Mouse (Mus musculus) midbrain, embryonic 16.5 days (tissue): ENCODE measurements around the gene Knstrn. TPM values are rescaled to one million over a fixed set of nuclear protein-coding genes. Genes with fewer than 3 reads are reported as not detected.
A peak's percentile ranks its signal among the peaks of the same experiment; 100 is the strongest.

Experiments used
- ATAC-seq: fragments of 200-750 bp; cut with Nextera tagmentation; 2 replicates; pipeline ENCODE4 v1.8.0; 2017; ENCODE audit warnings: moderate TSS enrichment
- H3K27ac ChIP-seq: fragments of 300-500 bp; sonication (generic); 2 replicates; pipeline ENCODE4 v1.5.1; 2014; ENCODE audit warnings: mild to moderate bottlenecking, low read length, mixed read lengths
- H3K27me3 ChIP-seq: fragments of 300-500 bp; sonication (generic); 2 replicates; pipeline ENCODE4 v1.6.1; 2014; ENCODE audit warnings: low read depth, low read length, mixed read lengths; ENCODE audit not compliant: control insufficient read depth, insufficient read depth
- H3K36me3 ChIP-seq: fragments of 300-500 bp; sonication (generic); 2 replicates; pipeline ENCODE4 v1.6.1; 2014; ENCODE audit warnings: mild to moderate bottlenecking, low read length, moderate library complexity, mixed read lengths; ENCODE audit not compliant: control insufficient read depth, insufficient read depth
- H3K4me1 ChIP-seq: fragments of 300-500 bp; sonication (generic); 2 replicates; pipeline ENCODE4 v1.6.1; 2014; ENCODE audit warnings: mild to moderate bottlenecking, low read length, mixed read lengths; ENCODE audit not compliant: control insufficient read depth, insufficient read depth
- H3K4me2 ChIP-seq: fragments of 300-500 bp; sonication (generic); 2 replicates; pipeline ENCODE4 v1.6.1; 2014; ENCODE audit warnings: mild to moderate bottlenecking, low read length, mixed read lengths
- H3K4me3 ChIP-seq: fragments of 300-500 bp; sonication (generic); 2 replicates; pipeline ENCODE4 v1.5.1; 2014; ENCODE audit warnings: low read depth, mild to moderate bottlenecking, low read length, moderate library complexity, mixed read lengths
- H3K9ac ChIP-seq: fragments of 300-500 bp; sonication (generic); 2 replicates; pipeline ENCODE4 v1.6.1; 2014; ENCODE audit warnings: low read depth, low read length, mixed read lengths
- H3K9me3 ChIP-seq: fragments of 300-500 bp; sonication (generic); replicated peaks from 2 replicates; pipeline ENCODE4 v1.6.1; 2014; ENCODE audit warnings: mild to moderate bottlenecking, low read length, mixed read lengths; ENCODE audit not compliant: control insufficient read depth, poor library complexity, severe bottlenecking
- WGBS: fragments of 180-500 bp; shearing (Covaris S2); extraction: QIAGEN DNeasy Blood & Tissue Kit; methylation state at CpG from one replicate; pipeline ENCODE4 v1.1.7; 2014; 5-methylcytosine and 5-hydroxymethylcytosine counted together
- polyA plus RNA-seq: library from polyadenylated mRNA; unstranded; fragments of >200 nt; fragmentation: Nextera tagmentation; extraction: Ambion mirVana; gene quantifications from 2 replicates; pipeline ENCODE4 v1.2.1, GENCODE M21; 2015

The Knstrn gene
- polyA plus RNA-seq, 1 experiment from 2014 or later, result 13.8 TPM

GRCm38 (mm10) chr2:118776295-118776694, 37.5 kb upstream of the Knstrn start:
- Histone ChIP-seq H3K4me1 (peaks cover 13% of the 10 kb centered on the region), H3K9ac (no peak overlapping the region), H3K36me3 (no peaks in the 10 kb centered on the region), H3K4me2 (no peak overlapping the region), H3K27ac (no peak overlapping the region), H3K9me3 (no peaks in the 10 kb centered on the region), H3K4me3 (no peak overlapping the region), H3K27me3 (no peaks in the 10 kb centered on the region)
- no peak for ATAC-seq
- WGBS, result 75% methylated on average over 2 of the region's 2 CpGs

GRCm38 (mm10) chr2:118778418-118778817, 35.4 kb upstream of the Knstrn start:
- Histone ChIP-seq H3K4me2 (no peak overlapping the region), H3K36me3 (no peaks in the 10 kb centered on the region), H3K27me3 (no peaks in the 10 kb centered on the region), H3K4me3 (no peak overlapping the region), H3K4me1 (peaks cover 13% of the 10 kb centered on the region), H3K27ac (no peak overlapping the region; the same call in 1 of the 2 replicates), H3K9me3 (no peaks in the 10 kb centered on the region), H3K9ac (no peak overlapping the region)
- WGBS, result 76% methylated on average over 4 of the region's 4 CpGs
- ATAC-seq, result no peak

DNA sequence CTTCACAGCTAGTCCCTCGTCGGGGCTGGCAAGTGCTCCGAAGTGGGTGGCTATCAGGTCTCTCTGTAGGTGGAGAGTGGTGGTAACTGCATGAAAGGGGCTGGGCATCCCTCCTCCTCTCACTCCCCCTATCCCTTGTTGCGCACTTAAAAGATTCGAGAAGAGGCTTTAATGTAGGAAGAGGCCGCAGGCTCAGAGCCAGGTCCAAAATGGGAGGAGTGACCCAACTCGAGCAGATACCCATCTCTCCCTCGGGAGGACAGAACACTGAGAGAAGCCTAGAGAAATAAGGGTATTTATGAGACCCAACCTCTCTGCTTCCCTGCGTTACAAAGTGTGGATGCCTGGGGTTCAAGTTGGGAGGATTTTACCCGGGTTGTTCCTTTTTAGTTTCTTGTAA, 34.7 kb upstream of the Knstrn start:
- H3K27ac ChIP-seq, result peak overlapping the region; percentile 93
- peaks cover 13% of the 10 kb centered on the region for H3K4me1 ChIP-seq

GRCm38 (mm10) chr2:118779504-118780480, 34.0 kb upstream of the Knstrn start, which contains the start of gene Disp2:
TSS of gene Disp2 (plus strand) at chr2:118779719.
- no peaks in the 10 kb centered on the region for H3K36me3 ChIP-seq
- 9% methylated on average over 39 of the region's 39 CpGs for WGBS
- peak within 1 kb of the TSS; percentile 68 for H3K4me2 ChIP-seq
- peak within 1 kb of the TSS; percentile 93 for H3K27ac ChIP-seq
- H3K9ac ChIP-seq, result peak within 1 kb of the TSS; percentile 86
- H3K4me3 ChIP-seq, result peak within 1 kb of the TSS; percentile 71
- H3K27me3 ChIP-seq, result no peaks in the 10 kb centered on the region
- ATAC-seq, result peak; percentile 97
- H3K4me1 ChIP-seq, result peaks cover 13% of the 10 kb centered on the region
- H3K9me3 ChIP-seq, result no peaks in the 10 kb centered on the region

More for the DNA sequence above, 34.7 kb upstream of the Knstrn start:
- H3K27me3 ChIP-seq, result no peaks in the 10 kb centered on the region
- WGBS, result 5% methylated on average over 10 of the region's 10 CpGs
- no peaks in the 10 kb centered on the region for H3K36me3 ChIP-seq
- peak overlapping the region; percentile 71 for H3K4me3 ChIP-seq
- peak overlapping the region; percentile 54 for H3K9ac ChIP-seq
- peak; percentile 40 for ATAC-seq
- H3K9me3 ChIP-seq, result no peaks in the 10 kb centered on the region
- H3K4me2 ChIP-seq, result peak overlapping the region; percentile 68

- Histone ChIP-seq H3K4me1 (peaks cover 13% of the 10 kb centered on the region), H3K27ac (no peak overlapping the region), H3K27me3 (no peaks in the 10 kb centered on the region), H3K9me3 (no peaks in the 10 kb centered on the region), H3K4me3 (peak overlapping the region; percentile 71; the same call in 1 of the 2 replicates), H3K9ac (peak overlapping the region; percentile 86; the same call in 1 of the 2 replicates), H3K4me2 (peak overlapping the region; percentile 68), H3K36me3 (peaks cover 3% of the 10 kb centered on the region; the same call in 1 of the 2 replicates)
- 36% methylated on average over 1 of the region's 1 CpGs for WGBS
- no peak for ATAC-seq
Measured at GRCm38 (mm10) chr2:118781115-118781514, 32.7 kb upstream of the Knstrn start.

DNA sequence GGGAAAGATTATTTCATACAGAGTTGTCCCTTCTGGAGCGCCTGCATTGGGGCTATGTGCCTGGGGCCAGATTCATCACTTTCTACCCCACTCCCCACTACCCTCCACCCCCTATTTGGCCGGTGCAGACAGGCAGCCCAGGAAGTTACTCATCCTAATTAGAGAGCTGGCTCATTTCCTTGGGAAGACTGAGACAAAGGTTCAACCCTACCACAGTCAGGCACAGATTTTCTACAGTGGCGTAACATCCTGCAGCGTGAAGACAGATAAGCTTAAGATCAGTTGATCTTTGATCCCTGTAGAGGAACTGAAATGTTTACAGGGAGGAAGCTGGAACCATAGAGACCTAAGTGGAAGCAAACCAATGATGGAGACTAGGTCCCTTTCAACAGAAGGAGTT, 31.5 kb upstream of the Knstrn start:
- peaks cover 14% of the 10 kb centered on the region for H3K36me3 ChIP-seq
- 69% methylated on average over 4 of the region's 4 CpGs for WGBS
- no peak overlapping the region for H3K9ac ChIP-seq
- H3K4me2 ChIP-seq, result no peak overlapping the region
- no peak overlapping the region for H3K4me3 ChIP-seq
- H3K27me3 ChIP-seq, result no peaks in the 10 kb centered on the region
- no peak overlapping the region for H3K27ac ChIP-seq
- H3K4me1 ChIP-seq, result peaks cover 13% of the 10 kb centered on the region
- ATAC-seq, result no peak
- no peaks in the 10 kb centered on the region for H3K9me3 ChIP-seq

DNA sequence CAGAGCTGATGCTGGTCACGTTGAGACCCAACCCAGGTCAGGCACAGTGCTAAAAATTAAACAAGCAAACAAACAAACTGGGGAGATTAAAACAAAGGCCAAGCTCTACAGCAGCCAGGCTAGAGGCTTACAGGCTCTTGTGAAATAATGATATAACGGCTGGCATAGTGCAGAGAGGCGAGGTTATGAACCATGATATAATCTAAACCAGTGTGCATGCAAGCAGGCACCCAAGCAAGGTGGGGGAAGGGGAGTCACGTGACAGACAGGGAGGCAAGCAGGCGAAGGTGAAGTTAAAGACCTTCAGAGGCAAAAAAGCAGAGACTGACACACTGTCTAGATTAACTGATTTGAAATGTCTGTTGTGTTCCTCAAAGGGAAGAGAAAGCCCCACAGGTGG, 30.7 kb upstream of the Knstrn start:
- Histone ChIP-seq H3K27me3 (no peaks in the 10 kb centered on the region), H3K4me3 (no peak overlapping the region), H3K9me3 (no peaks in the 10 kb centered on the region), H3K4me2 (no peak overlapping the region), H3K4me1 (peaks cover 13% of the 10 kb centered on the region), H3K27ac (no peak overlapping the region), H3K36me3 (peaks cover 22% of the 10 kb centered on the region), H3K9ac (no peak overlapping the region)
- no peak for ATAC-seq
- 75% methylated on average over 5 of the region's 5 CpGs for WGBS

GRCm38 (mm10) chr2:118783663-118784062, 30.1 kb upstream of the Knstrn start:
- no peak overlapping the region for H3K27ac ChIP-seq
- no peak overlapping the region for H3K4me2 ChIP-seq
- no peaks in the 10 kb centered on the region for H3K9me3 ChIP-seq
- H3K4me1 ChIP-seq, result peaks cover 13% of the 10 kb centered on the region
- H3K9ac ChIP-seq, result no peak overlapping the region
- 87% methylated on average over 7 of the region's 7 CpGs for WGBS
- ATAC-seq, result no peak
- H3K4me3 ChIP-seq, result no peak overlapping the region
- peaks cover 23% of the 10 kb centered on the region for H3K36me3 ChIP-seq
- H3K27me3 ChIP-seq, result no peaks in the 10 kb centered on the region

- WGBS, result 89% methylated on average over 5 of the region's 5 CpGs
- Histone ChIP-seq H3K9ac (no peak overlapping the region), H3K9me3 (no peaks in the 10 kb centered on the region), H3K36me3 (peaks cover 41% of the 10 kb centered on the region), H3K4me1 (no peaks in the 10 kb centered on the region), H3K27ac (no peak overlapping the region), H3K4me2 (no peak overlapping the region), H3K27me3 (no peaks in the 10 kb centered on the region), H3K4me3 (no peak overlapping the region)
- no peak for ATAC-seq
Measured at GRCm38 (mm10) chr2:118786525-118786924, 27.3 kb upstream of the Knstrn start.
